In the genomic region with DNA sequence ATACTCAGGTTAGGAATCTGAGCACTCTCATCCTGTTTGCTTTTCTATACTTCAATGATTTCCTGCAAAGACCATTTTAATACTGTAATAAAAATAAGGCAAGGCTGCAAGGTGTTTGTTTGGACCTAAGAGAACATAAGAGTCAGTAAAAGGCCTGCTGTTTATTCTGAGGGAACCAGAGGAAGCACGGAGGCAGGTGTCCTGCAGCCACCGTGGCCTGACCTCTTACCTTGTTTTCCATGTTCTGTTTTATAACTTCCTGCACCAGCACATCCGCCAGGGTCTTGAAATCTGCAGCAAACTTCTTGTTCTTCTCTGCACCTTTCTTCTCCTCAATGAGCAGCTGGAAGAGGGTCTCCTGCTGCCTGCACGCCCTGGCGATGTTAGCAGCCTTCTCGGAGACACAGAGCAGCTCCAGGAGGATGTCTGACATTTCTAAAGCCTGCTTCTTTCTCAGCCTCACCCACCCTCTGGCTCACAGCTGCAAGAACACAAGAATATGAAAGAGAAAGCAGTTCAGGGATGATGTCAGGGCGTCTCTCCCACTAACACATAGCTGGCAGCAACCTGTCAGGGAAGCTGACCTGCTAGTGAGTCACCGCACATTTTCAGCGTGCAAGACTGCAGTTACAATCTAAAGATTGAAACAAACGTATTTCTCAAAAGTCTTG, we compare ENCODE assay signal across 9 mouse cellular contexts. TPM values are rescaled to one million over a fixed set of nuclear protein-coding genes. Genes with fewer than 3 reads are reported as not detected.
DNase-seq lines count a peak whose midpoint lies in the region; ATAC-seq and TF ChIP-seq lines count a peak whose summit lies in the region.
"Had no signal": no experiment of that assay in that cellular context is flagged by ENCODE, and none has a peak within 500 bp of the region (broad histone marks: within the 10 kb centered on the region; RNA-seq: fewer than 3 reads in every experiment).

No protein-coding gene starts in this region.

- 33% methylated on average over 10 of the region's 10 CpGs for WGBS in liver, postnatal 0 days (ENCODE audit: insufficient replicate concordance)
- 81% methylated on average over 10 of the region's 10 CpGs for WGBS in forebrain, embryonic 13.5 days

- TF ChIP-seq CTCF in liver, postnatal 0 days (IDR thresholded peaks at IDR 0.05; ENCODE audit: low read depth): no peak

- peak; percentile 18; the same call in 1 of the 2 replicates for TF ChIP-seq EP300 in liver, postnatal 0 days (IDR thresholded peaks at IDR 0.05; ENCODE audit: low read depth)

- ATAC-seq in liver, postnatal 0 days: peak; percentile 43; the same call in 1 of the 2 replicates
- no peak for ATAC-seq in forebrain, embryonic 13.5 days

- H3K27ac ChIP-seq in liver, postnatal 0 days (ENCODE audit: low read depth): peak overlapping the region; percentile 90
- no peak overlapping the region for H3K27ac ChIP-seq in forebrain, embryonic 13.5 days
- H3K27ac ChIP-seq: embryonic facial prominence, embryonic 13.5 days had no signal

- H3K4me2 ChIP-seq in liver, postnatal 0 days (ENCODE audit: low read depth, low read length): peak overlapping the region; percentile 64
- no peak overlapping the region for H3K4me2 ChIP-seq in forebrain, embryonic 13.5 days
- H3K4me2 ChIP-seq: embryonic facial prominence, embryonic 13.5 days had no signal

- H3K36me3 ChIP-seq in liver, postnatal 0 days (replicated peaks; ENCODE audit: insufficient read depth, low read length): peaks cover 7% of the 10 kb centered on the region
- peaks cover 4% of the 10 kb centered on the region; the same call in 1 of the 2 replicates for H3K36me3 ChIP-seq in forebrain, embryonic 13.5 days (ENCODE audit: poor library complexity, severe bottlenecking)

- peak overlapping the region; percentile 22 for H3K4me3 ChIP-seq in liver, postnatal 0 days (ENCODE audit: low read depth, low read length)
- H3K4me3 ChIP-seq in forebrain, embryonic 13.5 days: no peak overlapping the region
- H3K4me3 ChIP-seq: embryonic facial prominence, embryonic 13.5 days had no signal

- peaks cover 45% of the 10 kb centered on the region for H3K4me1 ChIP-seq in liver, postnatal 0 days (ENCODE audit: insufficient read depth)
- 0 out of 2 replicates have a peak, but pooled peaks cover 3% of the 10 kb centered on the region for H3K4me1 ChIP-seq in forebrain, embryonic 13.5 days

- H3K9me3 ChIP-seq in liver, postnatal 0 days (ENCODE audit: low read length): no peaks in the 10 kb centered on the region
- no peaks in the 10 kb centered on the region for H3K9me3 ChIP-seq in forebrain, embryonic 13.5 days (replicated peaks)
- H3K9me3 ChIP-seq: embryonic facial prominence, embryonic 13.5 days had no signal

- peak; percentile 49 for DNase-seq in layer of hippocampus, adult 9-11 months
- no peak for DNase-seq in layer of hippocampus, postnatal 36 days
- peak; percentile 82 for DNase-seq in NIH3T3 (ENCODE audit: low read depth)
- DNase-seq in heart, adult 9 months (ENCODE audit: low spot score in 2 of 2): peak; percentile 60 to 69
- DNase-seq in liver, postnatal 0 days: no peak
- DNase-seq in right cerebral cortex, postnatal 14 days: peak; percentile 19
- no peak for DNase-seq in embryo, embryonic 11 days

- peak overlapping the region; percentile 34; the same call in 1 of the 2 replicates for H3K9ac ChIP-seq in liver, postnatal 0 days (replicated peaks)
- no peak overlapping the region for H3K9ac ChIP-seq in forebrain, embryonic 13.5 days
- H3K9ac ChIP-seq: embryonic facial prominence, embryonic 13.5 days had no signal

- H3K27me3 ChIP-seq in liver, postnatal 0 days (ENCODE audit: insufficient read depth, low read length): no peaks in the 10 kb centered on the region
- H3K27me3 ChIP-seq in forebrain, embryonic 13.5 days: no peaks in the 10 kb centered on the region
- H3K27me3 ChIP-seq: embryonic facial prominence, embryonic 13.5 days had no signal

RNA-seq across cellular contexts. Expression of a gene that starts 18.3 kb away (rescaled TPM):
- total RNA-seq in layer of hippocampus, postnatal 36 days (2021): 10 to 100 TPM; 35.3 to 41.0 TPM
- polyA plus RNA-seq in liver, postnatal 0 days (2015; fragmentation: Nextera tagmentation; extraction: Ambion mirVana): 16.5 and 18.0 TPM in 2 replicates
- polyA plus RNA-seq in forebrain, embryonic 13.5 days (2015; fragmentation: Nextera tagmentation; extraction: Ambion mirVana): 13.5 and 18.3 TPM in 2 replicates

RNA-seq across cellular contexts. Expression of a gene that starts 45.5 kb away (rescaled TPM):
- 10 to 100 TPM; 16.2 to 19.9 TPM for total RNA-seq in layer of hippocampus, postnatal 36 days (2021)
- 30.1 and 33.6 TPM in 2 replicates for polyA plus RNA-seq in liver, postnatal 0 days (2015; fragmentation: Nextera tagmentation; extraction: Ambion mirVana)
- 23.9 and 25.1 TPM in 2 replicates for polyA plus RNA-seq in forebrain, embryonic 13.5 days (2015; fragmentation: Nextera tagmentation; extraction: Ambion mirVana)

Comparison
In these comparisons a context has a peak if more than half of its experiments do, and no peak if none do; other contexts are left out.
1. DNase-seq: peak in layer of hippocampus, adult 9-11 months (single experiment), NIH3T3 (single experiment), heart, adult 9 months (2 of 2) and right cerebral cortex, postnatal 14 days (single experiment); none in layer of hippocampus, postnatal 36 days (0 of 2), liver, postnatal 0 days (single experiment) and embryo, embryonic 11 days (single experiment).